Mouse (Mus musculus): ENCODE results near the gene Usp5. TPM values are rescaled to one million over a fixed set of nuclear protein-coding genes. Genes with fewer than 3 reads are reported as not detected.

Usp5 gene
- total RNA-seq, 1 experiment = 150 TPM

DNA sequence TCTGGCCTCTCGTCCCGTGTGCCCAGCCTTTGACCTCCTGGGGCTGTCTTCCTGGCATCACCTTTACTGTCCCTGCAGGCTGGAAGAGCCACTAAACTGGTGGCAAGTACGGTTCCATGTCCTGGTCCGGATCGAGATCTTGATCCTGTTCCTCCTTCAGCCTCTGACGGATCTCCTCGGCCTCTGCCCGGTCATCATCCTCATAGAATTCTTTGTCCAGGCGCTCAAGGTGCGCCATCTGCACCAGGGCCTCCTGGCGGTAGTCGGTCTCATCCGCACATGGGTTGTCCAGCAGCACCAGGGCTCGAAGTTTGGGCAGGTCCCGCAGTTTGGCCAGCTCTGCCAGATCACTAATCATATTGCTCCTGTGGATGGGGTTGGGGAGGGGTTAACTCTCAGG is 58.8 kb downstream of the Usp5 start:
- no peaks in the 10 kb centered on the region for H3K9me3 ChIP-seq (ENCODE audit: control insufficient read depth, insufficient read depth, low read depth, low read length)
- H3K27ac ChIP-seq (ENCODE audit: insufficient read depth, low read depth, low read length, poor library complexity, severe bottlenecking) = no peak overlapping the region
- in situ Hi-C loops (cut with MboI; ENCODE audit: low sequenced_read_pairs in 2 of 2, unreplicated experiment in 2 of 2) = no loop called here
- no peak overlapping the region for H3K4me3 ChIP-seq (ENCODE audit: insufficient read depth in 1 of 2, low read depth in 1 of 2, low read length in 2 of 2, poor library complexity in 1 of 2, severe bottlenecking in 1 of 2)
- H3K36me3 ChIP-seq (ENCODE audit: control insufficient read depth, insufficient read depth, low read length, poor library complexity, severe bottlenecking) = no peaks in the 10 kb centered on the region
- no peak for DNase-seq (ENCODE audit: low read depth, low spot score)
- no peak overlapping the region for H3K9ac ChIP-seq (ENCODE audit: insufficient read depth, low read depth, low read length, poor library complexity, severe bottlenecking)
- TF ChIP-seq HCFC1 (IDR thresholded peaks at IDR 0.05; ENCODE audit: borderline replicate concordance, insufficient read depth, low read length) = no peak
- no peak for TF ChIP-seq ZC3H11A (IDR thresholded peaks at IDR 0.05; ENCODE audit: borderline replicate concordance, low read depth, low read length)
- TF ChIP-seq MAFK (IDR thresholded peaks at IDR 0.05; ENCODE audit: insufficient read depth, low read depth, low read length) = no peak
- TF ChIP-seq CHD2 (IDR thresholded peaks at IDR 0.05; ENCODE audit: low read depth, low read length) = no peak
- TF ChIP-seq ZNF384 (IDR thresholded peaks at IDR 0.05; ENCODE audit: low read depth, low read length) = no peak
- H3K4me1 ChIP-seq (ENCODE audit: control insufficient read depth in 2 of 2, insufficient read depth in 2 of 2, low read length in 2 of 2, poor library complexity in 1 of 2) = peaks cover 3 to 23% of the 10 kb centered on the region in 2 experiments

DNA sequence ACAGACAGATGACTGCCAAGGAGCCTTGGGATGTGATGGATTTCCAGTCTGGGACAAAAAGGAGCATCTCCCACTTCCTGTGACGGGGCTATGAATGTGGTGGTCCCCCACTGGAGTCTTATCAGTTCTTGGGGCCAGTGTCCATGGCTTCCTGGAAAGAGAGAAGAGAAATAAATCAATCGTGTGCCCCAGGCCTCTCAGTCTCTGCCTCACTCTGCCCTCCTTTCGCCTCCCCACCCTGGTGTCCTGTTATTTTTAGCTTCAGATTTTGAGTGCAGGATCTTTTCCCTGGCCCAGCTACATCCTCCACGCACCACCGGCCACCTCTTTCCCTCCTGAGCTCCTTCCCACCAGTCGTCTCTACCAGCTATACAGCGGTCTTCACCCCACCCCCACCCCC is 59.3 kb downstream of the Usp5 start:
- TF ChIP-seq ZNF384 (IDR thresholded peaks at IDR 0.05; ENCODE audit: low read depth, low read length) = no peak
- TF ChIP-seq ZC3H11A (IDR thresholded peaks at IDR 0.05; ENCODE audit: borderline replicate concordance, low read depth, low read length) = no peak
- no peak for TF ChIP-seq MAFK (IDR thresholded peaks at IDR 0.05; ENCODE audit: insufficient read depth, low read depth, low read length)
- no peak for TF ChIP-seq HCFC1 (IDR thresholded peaks at IDR 0.05; ENCODE audit: borderline replicate concordance, insufficient read depth, low read length)
- TF ChIP-seq CHD2 (IDR thresholded peaks at IDR 0.05; ENCODE audit: low read depth, low read length) = no peak
- H3K4me1 ChIP-seq (ENCODE audit: control insufficient read depth in 2 of 2, insufficient read depth in 2 of 2, low read length in 2 of 2, poor library complexity in 1 of 2) = peaks cover 3 to 23% of the 10 kb centered on the region in 2 experiments
- H3K9me3 ChIP-seq (ENCODE audit: control insufficient read depth, insufficient read depth, low read depth, low read length) = no peaks in the 10 kb centered on the region
- in situ Hi-C loops (cut with MboI; ENCODE audit: low sequenced_read_pairs in 2 of 2, unreplicated experiment in 2 of 2) = no loop called here
- H3K4me3 ChIP-seq (ENCODE audit: insufficient read depth in 1 of 2, low read depth in 1 of 2, low read length in 2 of 2, poor library complexity in 1 of 2, severe bottlenecking in 1 of 2) = peak overlapping the region in 1 of 2 experiments; percentile 54; a peak in 2 of 4 replicates
- H3K27ac ChIP-seq (ENCODE audit: insufficient read depth, low read depth, low read length, poor library complexity, severe bottlenecking) = no peak overlapping the region
- DNase-seq (ENCODE audit: low read depth, low spot score) = no peak
- H3K36me3 ChIP-seq (ENCODE audit: control insufficient read depth, insufficient read depth, low read length, poor library complexity, severe bottlenecking) = no peaks in the 10 kb centered on the region
- no peak overlapping the region for H3K9ac ChIP-seq (ENCODE audit: insufficient read depth, low read depth, low read length, poor library complexity, severe bottlenecking)

DNA sequence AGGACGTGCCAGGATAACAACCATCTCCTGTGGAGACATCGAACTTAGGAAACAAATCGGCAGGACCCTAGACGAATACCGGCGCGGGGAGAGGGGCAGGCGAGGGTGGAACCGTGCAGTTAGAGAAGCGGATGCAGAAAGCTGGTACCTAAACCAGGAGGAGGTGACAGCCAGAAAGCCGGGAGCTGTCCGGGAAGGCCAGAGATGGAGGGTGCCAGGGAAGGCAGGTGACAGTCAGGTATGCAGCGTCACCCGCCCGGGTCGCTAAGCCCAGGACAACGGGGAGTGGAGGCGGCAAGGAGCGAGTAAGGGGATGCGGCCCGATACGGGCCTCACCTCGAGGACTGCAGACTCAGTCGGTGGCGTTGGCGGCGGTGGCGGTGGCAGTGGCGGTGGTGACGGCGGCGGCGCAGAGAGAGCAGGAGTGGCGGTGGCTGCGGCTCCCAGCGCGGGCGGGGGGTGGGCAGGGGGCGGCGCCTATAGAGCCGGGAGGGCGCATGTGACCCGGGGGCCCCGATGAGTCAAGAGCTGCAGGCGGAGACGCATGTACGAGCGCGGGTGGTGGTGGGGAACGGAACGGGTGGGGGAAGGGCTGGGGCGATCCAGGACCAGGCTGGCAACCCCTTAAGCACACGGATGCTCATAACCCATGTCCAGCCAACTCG is 60.1 kb downstream of the Usp5 start, which contains the start of gene Eno2:
Gene Eno2, minus strand, starts transcription at position 573 of the 665 bp plus-strand sequence.
- no peak within 1 kb of the TSS for H3K27ac ChIP-seq (ENCODE audit: insufficient read depth, low read depth, low read length, poor library complexity, severe bottlenecking)
- no peak for DNase-seq (ENCODE audit: low read depth, low spot score)

DNA sequence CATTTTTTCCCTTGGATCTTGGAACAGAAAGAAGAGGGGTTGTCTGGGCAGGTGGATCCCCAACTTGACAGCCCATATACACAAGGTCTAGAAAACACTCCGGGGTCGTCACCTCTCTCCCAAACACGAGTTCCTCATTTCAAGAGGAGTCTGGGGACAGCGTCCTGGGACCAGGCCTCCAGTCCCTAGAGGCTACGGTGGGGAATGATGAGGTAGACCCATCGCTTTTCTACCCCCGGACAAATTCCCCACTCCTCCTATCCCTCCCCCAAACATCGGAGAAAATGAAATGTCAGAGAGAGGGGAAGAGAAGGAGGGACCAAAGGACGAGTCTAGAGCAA is 60.6 kb downstream of the Usp5 start:
- Histone ChIP-seq H3K27ac (ENCODE audit: insufficient read depth, low read depth, low read length, poor library complexity, severe bottlenecking) (no peak overlapping the region), H3K4me1 (ENCODE audit: control insufficient read depth in 2 of 2, insufficient read depth in 2 of 2, low read length in 2 of 2, poor library complexity in 1 of 2) (peaks cover 3 to 23% of the 10 kb centered on the region in 2 experiments), H3K9me3 (ENCODE audit: control insufficient read depth, insufficient read depth, low read depth, low read length) (no peaks in the 10 kb centered on the region), H3K4me3 (ENCODE audit: insufficient read depth in 1 of 2, low read depth in 1 of 2, low read length in 2 of 2, poor library complexity in 1 of 2, severe bottlenecking in 1 of 2) (peak overlapping the region; percentile 54 to 65; a peak in 3 of 4 replicates), H3K36me3 (ENCODE audit: control insufficient read depth, insufficient read depth, low read length, poor library complexity, severe bottlenecking) (no peaks in the 10 kb centered on the region), H3K9ac (ENCODE audit: insufficient read depth, low read depth, low read length, poor library complexity, severe bottlenecking) (no peak overlapping the region)
- DNase-seq (ENCODE audit: low read depth, low spot score) = no peak
- TF ChIP-seq MAFK (IDR thresholded peaks at IDR 0.05; ENCODE audit: insufficient read depth, low read depth, low read length) (no peak), HCFC1 (IDR thresholded peaks at IDR 0.05; ENCODE audit: borderline replicate concordance, insufficient read depth, low read length) (no peak), ZC3H11A (IDR thresholded peaks at IDR 0.05; ENCODE audit: borderline replicate concordance, low read depth, low read length) (no peak), ZNF384 (IDR thresholded peaks at IDR 0.05; ENCODE audit: low read depth, low read length) (no peak), CHD2 (IDR thresholded peaks at IDR 0.05; ENCODE audit: low read depth, low read length) (no peak)
- in situ Hi-C loops (cut with MboI; ENCODE audit: low sequenced_read_pairs in 2 of 2, unreplicated experiment in 2 of 2) = no loop called here

More for the DNA sequence above, 60.1 kb downstream of the Usp5 start, which contains the start of gene Eno2:
- in situ Hi-C loops (cut with MboI; ENCODE audit: low sequenced_read_pairs in 2 of 2, unreplicated experiment in 2 of 2) = no loop called here
- no peaks in the 10 kb centered on the region for H3K36me3 ChIP-seq (ENCODE audit: control insufficient read depth, insufficient read depth, low read length, poor library complexity, severe bottlenecking)
- H3K9ac ChIP-seq (ENCODE audit: insufficient read depth, low read depth, low read length, poor library complexity, severe bottlenecking) = peak within 1 kb of the TSS; percentile 15
- H3K4me1 ChIP-seq (ENCODE audit: control insufficient read depth in 2 of 2, insufficient read depth in 2 of 2, low read length in 2 of 2, poor library complexity in 1 of 2) = peaks cover 3 to 23% of the 10 kb centered on the region in 2 experiments
- no peaks in the 10 kb centered on the region for H3K9me3 ChIP-seq (ENCODE audit: control insufficient read depth, insufficient read depth, low read depth, low read length)
- TF ChIP-seq ZC3H11A (IDR thresholded peaks at IDR 0.05; ENCODE audit: borderline replicate concordance, low read depth, low read length) (no peak), ZNF384 (IDR thresholded peaks at IDR 0.05; ENCODE audit: low read depth, low read length) (no peak), CHD2 (IDR thresholded peaks at IDR 0.05; ENCODE audit: low read depth, low read length) (no peak), MAFK (IDR thresholded peaks at IDR 0.05; ENCODE audit: insufficient read depth, low read depth, low read length) (no peak), HCFC1 (IDR thresholded peaks at IDR 0.05; ENCODE audit: borderline replicate concordance, insufficient read depth, low read length) (no peak)
- peak within 1 kb of the TSS; percentile 54 to 65 for H3K4me3 ChIP-seq (ENCODE audit: insufficient read depth in 1 of 2, low read depth in 1 of 2, low read length in 2 of 2, poor library complexity in 1 of 2, severe bottlenecking in 1 of 2)
